Mouse (Mus musculus): ENCODE results near the gene Sesn3. TPM values are rescaled to one million over a fixed set of nuclear protein-coding genes. Genes with fewer than 3 reads are reported as not detected.

Gene Sesn3
- total RNA-seq (2023; ENCODE audit: inconsistent age): 152 to 160 TPM (median 155 TPM) in 4 replicates

DNA sequence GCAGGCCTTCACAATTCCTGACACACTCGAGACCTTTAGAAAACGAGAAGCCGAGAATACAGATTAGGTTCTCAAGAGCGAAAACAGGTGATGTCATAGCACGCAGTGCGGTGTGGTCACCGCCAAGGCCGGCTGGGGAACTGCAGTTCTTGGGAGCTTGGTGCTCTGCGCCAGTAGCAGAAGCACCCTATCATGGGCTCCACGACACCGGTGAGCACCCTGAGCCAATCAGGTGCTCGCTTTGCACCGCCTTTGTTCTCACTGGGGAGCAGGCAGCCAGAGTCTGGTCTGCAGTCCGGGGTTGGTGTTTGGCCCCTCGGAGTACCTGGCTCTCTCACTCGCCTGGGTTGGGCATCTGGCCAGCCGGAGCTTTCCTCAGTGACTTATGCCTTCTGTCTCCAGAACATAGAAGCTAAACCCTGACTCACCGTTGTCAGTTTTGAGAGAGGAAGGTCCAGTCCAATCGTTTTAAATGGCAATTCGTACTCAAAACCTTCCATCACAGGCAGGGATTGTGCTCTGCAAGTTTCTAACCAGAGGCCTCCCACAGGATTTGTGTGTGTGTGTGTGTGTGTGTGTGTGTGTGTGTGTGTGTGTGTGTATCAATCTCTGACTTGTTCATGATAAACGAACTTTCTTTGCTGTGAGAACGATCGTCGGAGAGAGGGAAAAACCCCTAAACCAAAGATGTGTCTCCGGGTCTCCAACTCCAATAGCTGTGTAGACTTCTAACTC, at the start of gene Sesn3:
TSS of gene Sesn3 (plus strand) at position 82 of the 735 bp plus-strand sequence.

GRCm38 (mm10) chr9:14381353-14382055, 106.6 kb downstream of the Sesn3 start, which contains the start of gene Endod1:
Gene Endod1, minus strand, starts transcription at chr9:14381507.

Other genes starting within 250 kb of the Sesn3 start
- gene Endod1, start 106.4 kb downstream of the Sesn3 start, total RNA-seq (2023; ENCODE audit: inconsistent age): 11.3 to 17.2 TPM (median 12.8 TPM) in 4 replicates
- 0.24 to 1.7 TPM (median 0.88 TPM) in 4 replicates for gene Kdm4d, start 225.4 kb downstream of the Sesn3 start, total RNA-seq (2023; ENCODE audit: inconsistent age)
- 97.1 to 118 TPM (median 104 TPM) in 4 replicates for gene Cwc15, start 225.6 kb downstream of the Sesn3 start, total RNA-seq (2023; ENCODE audit: inconsistent age)